Mouse (Mus musculus) hindbrain, embryonic 16.5 days (tissue): ENCODE measurements around the gene Nipa1. TPM values are rescaled to one million over a fixed set of nuclear protein-coding genes. Genes with fewer than 3 reads are reported as not detected.
A peak's percentile ranks its signal among the peaks of the same experiment; 100 is the strongest.

Experiments
- ATAC-seq: fragments of 200-750 bp; cut with Nextera tagmentation; 2 replicates; pipeline ENCODE4 v1.8.0; 2017; ENCODE audit warnings: moderate TSS enrichment, moderate library complexity
- H3K27ac ChIP-seq: fragments of 300-500 bp; sonication (generic); 2 replicates; pipeline ENCODE4 v1.5.1; 2014; ENCODE audit warnings: low read depth, mild to moderate bottlenecking, control low read depth, low read length, moderate library complexity
- H3K27me3 ChIP-seq: fragments of 300-500 bp; sonication (generic); replicated peaks from 2 replicates; pipeline ENCODE4 v1.6.1; 2014; ENCODE audit warnings: low read length; ENCODE audit not compliant: control insufficient read depth, insufficient read depth
- H3K36me3 ChIP-seq: fragments of 300-500 bp; sonication (generic); 2 replicates; pipeline ENCODE4 v1.6.1; 2014; ENCODE audit warnings: mild to moderate bottlenecking, low read length, moderate library complexity, mixed read lengths; ENCODE audit not compliant: control insufficient read depth, insufficient read depth
- H3K4me1 ChIP-seq: fragments of 300-500 bp; sonication (generic); 2 replicates; pipeline ENCODE4 v1.6.1; 2014; ENCODE audit warnings: low read depth, low read length; ENCODE audit not compliant: control insufficient read depth, insufficient read depth
- H3K4me2 ChIP-seq: fragments of 300-500 bp; sonication (generic); 2 replicates; pipeline ENCODE4 v1.6.1; 2014; ENCODE audit warnings: mild to moderate bottlenecking, low read length, control low read depth, moderate library complexity
- H3K4me3 ChIP-seq: fragments of 300-500 bp; sonication (generic); 2 replicates; pipeline ENCODE4 v1.5.1; 2014; ENCODE audit warnings: mild to moderate bottlenecking, low read length, control low read depth, moderate library complexity
- H3K9ac ChIP-seq: fragments of 300-500 bp; sonication (generic); 2 replicates; pipeline ENCODE4 v1.6.1; 2014; ENCODE audit warnings: low read depth, mild to moderate bottlenecking, control low read depth, low read length, moderate library complexity
- H3K9me3 ChIP-seq: fragments of 300-500 bp; sonication (generic); 2 replicates; pipeline ENCODE4 v1.6.1; 2014; ENCODE audit warnings: mild to moderate bottlenecking, low read length, moderate library complexity; ENCODE audit not compliant: control insufficient read depth
- WGBS: fragments of 180-500 bp; shearing (Covaris S2); extraction: QIAGEN DNeasy Blood & Tissue Kit; methylation state at CpG from one replicate; pipeline ENCODE4 v1.1.7; 2014; 5-methylcytosine and 5-hydroxymethylcytosine counted together
- polyA plus RNA-seq: library from polyadenylated mRNA; unstranded; fragments of >200 nt; fragmentation: Nextera tagmentation; extraction: Ambion mirVana; gene quantifications from 2 replicates; pipeline ENCODE4 v1.2.1, GENCODE M21; 2015

The Nipa1 gene
- polyA plus RNA-seq, 1 experiment from 2014 or later = 28.7 TPM

GRCm38 (mm10) chr7:55986526-55987214 lies 33.1 kb downstream of the Nipa1 start:
- Histone ChIP-seq H3K27ac (no peak overlapping the region), H3K4me3 (no peak overlapping the region), H3K4me1 (no peaks in the 10 kb centered on the region), H3K36me3 (no peaks in the 10 kb centered on the region), H3K9ac (no peak overlapping the region), H3K4me2 (peak overlapping the region; percentile 39), H3K9me3 (no peaks in the 10 kb centered on the region), H3K27me3 (no peaks in the 10 kb centered on the region)
- WGBS = 34% methylated on average over 13 of the region's 13 CpGs
- ATAC-seq = peak; percentile 79

GRCm38 (mm10) chr7:55984754-55985153 lies 35.0 kb downstream of the Nipa1 start:
- no peaks in the 10 kb centered on the region for H3K27me3 ChIP-seq
- no peak overlapping the region for H3K4me3 ChIP-seq
- 66% methylated on average over 4 of the region's 4 CpGs for WGBS
- H3K9me3 ChIP-seq = no peaks in the 10 kb centered on the region
- H3K27ac ChIP-seq = no peak overlapping the region
- H3K4me1 ChIP-seq = no peaks in the 10 kb centered on the region
- H3K4me2 ChIP-seq = no peak overlapping the region
- peaks cover under 1% of the 10 kb centered on the region; the same call in 1 of the 2 replicates for H3K36me3 ChIP-seq
- H3K9ac ChIP-seq = no peak overlapping the region
- ATAC-seq = no peak

GRCm38 (mm10) chr7:55983107-55983506 lies 36.6 kb downstream of the Nipa1 start:
- 88% methylated on average over 5 of the region's 5 CpGs for WGBS
- Histone ChIP-seq H3K27ac (no peak overlapping the region), H3K4me3 (no peak overlapping the region), H3K27me3 (no peaks in the 10 kb centered on the region), H3K9ac (no peak overlapping the region), H3K4me2 (no peak overlapping the region), H3K4me1 (no peaks in the 10 kb centered on the region), H3K36me3 (peaks cover 8% of the 10 kb centered on the region), H3K9me3 (no peaks in the 10 kb centered on the region)
- no peak for ATAC-seq

- Histone ChIP-seq H3K4me1 (no peaks in the 10 kb centered on the region), H3K27ac (no peak overlapping the region), H3K9me3 (no peaks in the 10 kb centered on the region), H3K4me3 (no peak overlapping the region), H3K36me3 (peaks cover 8% of the 10 kb centered on the region), H3K4me2 (no peak overlapping the region), H3K27me3 (no peaks in the 10 kb centered on the region), H3K9ac (no peak overlapping the region)
- WGBS = 92% methylated on average over 10 of the region's 10 CpGs
- no peak for ATAC-seq
These were observed 37.6 kb downstream of the Nipa1 start for GRCm38 (mm10) chr7:55982010-55982700.

- Histone ChIP-seq H3K4me1 (no peaks in the 10 kb centered on the region), H3K4me2 (no peak overlapping the region), H3K36me3 (peaks cover 8% of the 10 kb centered on the region), H3K9me3 (no peaks in the 10 kb centered on the region), H3K27ac (no peak overlapping the region), H3K9ac (no peak overlapping the region), H3K27me3 (no peaks in the 10 kb centered on the region), H3K4me3 (no peak overlapping the region)
- 93% methylated on average over 2 of the region's 2 CpGs for WGBS
- no peak for ATAC-seq
These were observed 38.2 kb downstream of the Nipa1 start for GRCm38 (mm10) chr7:55981511-55981910.

- H3K4me2 ChIP-seq = no peak overlapping the region
- H3K27ac ChIP-seq = no peak overlapping the region
- no peaks in the 10 kb centered on the region for H3K27me3 ChIP-seq
- peaks cover 8% of the 10 kb centered on the region for H3K36me3 ChIP-seq
- no peaks in the 10 kb centered on the region for H3K9me3 ChIP-seq
- H3K4me1 ChIP-seq = no peaks in the 10 kb centered on the region
- no peak overlapping the region for H3K4me3 ChIP-seq
- H3K9ac ChIP-seq = no peak overlapping the region
- ATAC-seq = no peak
- 95% methylated on average over 2 of the region's 2 CpGs for WGBS
These were observed 45.3 kb downstream of the Nipa1 start for GRCm38 (mm10) chr7:55974429-55974828.

- Histone ChIP-seq H3K4me3 (no peak overlapping the region), H3K9ac (no peak overlapping the region), H3K27me3 (no peaks in the 10 kb centered on the region), H3K9me3 (no peaks in the 10 kb centered on the region), H3K36me3 (peaks cover 3% of the 10 kb centered on the region; the same call in 1 of the 2 replicates), H3K27ac (no peak overlapping the region), H3K4me2 (no peak overlapping the region), H3K4me1 (no peaks in the 10 kb centered on the region)
- no peak for ATAC-seq
- WGBS = 81% methylated on average over 1 of the region's 1 CpGs
These were observed 50.3 kb downstream of the Nipa1 start for GRCm38 (mm10) chr7:55969415-55969814.

- H3K9ac ChIP-seq = peak overlapping the region; percentile 43; the same call in 1 of the 2 replicates
- no peak overlapping the region for H3K27ac ChIP-seq
- no peaks in the 10 kb centered on the region for H3K36me3 ChIP-seq
- no peak for ATAC-seq
- 44% methylated on average over 16 of the region's 16 CpGs for WGBS
- H3K27me3 ChIP-seq = no peaks in the 10 kb centered on the region
- peaks cover under 1% of the 10 kb centered on the region for H3K4me1 ChIP-seq
- H3K9me3 ChIP-seq = no peaks in the 10 kb centered on the region
- peak overlapping the region; percentile 26 for H3K4me3 ChIP-seq
- H3K4me2 ChIP-seq = peak overlapping the region; percentile 49
These were observed 51.4 kb downstream of the Nipa1 start for GRCm38 (mm10) chr7:55968258-55968901.

- 25% methylated on average over 3 of the region's 3 CpGs for WGBS
These were observed 52.8 kb downstream of the Nipa1 start for GRCm38 (mm10) chr7:55966866-55967460.

More at GRCm38 (mm10) chr7:55966866-55967460, 52.8 kb downstream of the Nipa1 start:
- Histone ChIP-seq H3K4me1 (peaks cover 7% of the 10 kb centered on the region), H3K27me3 (no peaks in the 10 kb centered on the region), H3K4me2 (no peak overlapping the region), H3K27ac (no peak overlapping the region), H3K9me3 (no peaks in the 10 kb centered on the region), H3K36me3 (no peaks in the 10 kb centered on the region), H3K4me3 (no peak overlapping the region), H3K9ac (no peak overlapping the region)
- ATAC-seq = no peak
